Mouse (Mus musculus): ENCODE measurements around the gene C1ql1. TPM values are rescaled to one million over a fixed set of nuclear protein-coding genes. Genes with fewer than 3 reads are reported as not detected.

The C1ql1 gene
- polyA plus RNA-seq (2017; shearing (Covaris generic)): not detected

DNA sequence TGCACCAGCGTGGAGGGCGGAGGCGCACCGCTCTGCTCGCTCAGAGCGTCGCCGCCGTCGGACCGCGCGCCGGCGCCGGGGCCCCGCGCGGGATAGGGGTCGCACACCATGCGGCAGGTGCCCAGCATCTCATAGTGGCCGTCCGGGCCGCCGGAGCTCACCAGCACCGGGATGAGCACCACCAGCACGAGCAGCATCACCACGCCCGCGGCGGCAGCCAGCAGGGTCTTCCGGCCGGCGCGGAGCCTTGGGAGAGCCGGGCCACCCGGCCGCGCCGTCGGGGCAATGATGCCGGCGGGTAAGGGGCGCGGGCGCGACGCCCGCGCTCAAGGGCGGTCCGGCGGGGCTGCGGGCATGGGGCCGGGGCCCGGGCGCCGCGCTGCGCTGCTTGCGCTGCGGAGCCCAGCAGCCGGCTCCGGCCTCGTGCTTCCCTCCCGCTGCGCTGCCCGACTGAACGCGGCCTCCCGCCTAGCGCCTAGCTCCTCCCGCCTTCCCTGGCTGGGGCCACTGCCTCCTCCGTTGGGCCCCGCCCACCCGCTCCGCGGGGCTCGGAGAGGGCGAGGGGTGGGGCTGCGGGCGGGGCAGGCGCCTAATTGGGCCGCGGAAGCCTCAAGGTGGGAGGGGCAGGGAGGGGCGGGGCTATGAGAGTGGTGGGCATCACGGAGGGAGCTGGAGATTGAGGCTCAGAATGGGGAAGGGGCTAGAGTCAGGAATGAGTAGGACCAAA, at the start of gene C1ql1:
TSS of gene C1ql1 (minus strand) at position 424 of the 727 bp plus-strand sequence.

DNA sequence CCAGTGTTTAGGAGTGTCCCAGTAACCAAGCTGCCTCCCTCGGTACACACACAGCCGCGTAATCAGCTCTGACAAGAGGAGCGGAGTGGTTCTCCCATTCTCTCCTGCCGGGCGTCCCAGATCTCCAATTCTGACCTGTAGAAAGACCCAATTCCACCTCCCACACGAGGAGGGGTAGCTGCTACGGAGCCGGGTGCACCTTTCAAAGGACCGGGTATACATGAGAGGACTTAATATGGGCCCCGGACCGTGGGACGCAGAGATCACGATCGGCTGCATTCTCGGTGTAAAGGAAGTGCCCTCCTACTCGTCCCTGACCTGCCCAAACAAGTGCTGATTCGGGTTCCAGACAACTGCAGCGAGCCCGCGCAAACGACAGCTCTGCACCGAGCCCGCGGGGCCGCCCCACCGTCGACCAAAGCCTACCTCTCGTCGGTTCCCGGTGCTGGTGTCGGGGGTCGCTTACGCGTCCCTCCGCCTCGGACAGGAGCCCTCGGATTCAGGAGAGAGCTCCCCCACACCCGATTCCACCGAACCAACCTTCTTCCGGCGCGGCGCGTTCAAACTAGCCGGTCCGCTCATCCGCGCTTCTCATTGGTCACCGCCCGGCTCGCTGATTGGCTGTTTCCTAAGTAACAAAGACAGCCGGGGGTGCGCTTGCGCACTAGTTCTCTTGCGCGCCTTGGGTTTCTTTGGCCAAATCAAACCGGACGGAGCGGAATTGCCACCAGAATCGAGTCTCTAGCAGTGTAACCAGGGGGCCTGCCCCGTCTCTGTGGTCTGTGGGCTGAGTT, 21.7 kb downstream of the C1ql1 start, which contains the start of gene Kif18b:
TSS of gene Kif18b (minus strand) at position 568 of the 794 bp plus-strand sequence.

DNA sequence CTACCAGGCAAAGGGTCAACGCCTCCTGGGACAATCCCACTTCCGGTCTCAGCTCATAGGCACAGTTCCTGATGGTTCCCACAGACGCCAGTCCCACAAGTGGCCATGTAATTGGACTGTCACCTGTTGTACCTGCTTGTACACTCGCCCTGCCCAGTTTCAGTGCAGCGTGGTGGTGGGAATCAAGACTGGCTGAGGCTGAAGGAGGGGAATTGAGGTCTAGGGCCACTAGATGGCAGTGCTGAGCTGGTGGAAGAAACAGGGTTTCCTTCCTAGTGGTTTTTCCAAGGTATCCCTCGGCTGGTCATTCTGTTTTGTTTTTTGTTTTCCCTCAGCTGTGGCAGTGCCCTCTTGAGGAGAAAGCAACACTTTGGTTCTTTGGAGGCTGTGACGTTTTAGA, 45.7 kb downstream of the C1ql1 start, which contains the start of gene Gfap:
TSS of gene Gfap (minus strand) at position 150 of the 400 bp plus-strand sequence.

Other genes with a start within 250 kb of the C1ql1 start
- 10 to 100 TPM; 27.5 to 30.7 TPM for gene Ccdc43, start 248.9 kb downstream of the C1ql1 start, polyA plus RNA-seq (2017; shearing (Covaris generic))
- gene Adam11, start 185.2 kb downstream of the C1ql1 start, polyA plus RNA-seq (2017; shearing (Covaris generic)): not detected
- under 1 TPM in 1 of 2 experiments, not detected in 1; 0.26 TPM for gene Gjc1, start 127.0 kb downstream of the C1ql1 start, polyA plus RNA-seq (2017; shearing (Covaris generic))
- not detected for gene Higd1b, start 110.8 kb downstream of the C1ql1 start, polyA plus RNA-seq (2017; shearing (Covaris generic))
- gene Eftud2, start 65.7 kb downstream of the C1ql1 start, polyA plus RNA-seq (2017; shearing (Covaris generic)): 100 to 1,000 TPM; 131 to 153 TPM
- not detected for gene Ccdc103, start 65.5 kb downstream of the C1ql1 start, polyA plus RNA-seq (2017; shearing (Covaris generic))
- gene Fam187a, start 61.5 kb downstream of the C1ql1 start, polyA plus RNA-seq (2017; shearing (Covaris generic)): not detected
- gene Gfap, start 45.8 kb downstream of the C1ql1 start, polyA plus RNA-seq (2017; shearing (Covaris generic)): not detected
- gene Kif18b, start 21.6 kb downstream of the C1ql1 start, polyA plus RNA-seq (2017; shearing (Covaris generic)): 1 to 10 TPM; 3.9 to 8.1 TPM
- 10 to 100 TPM; 64.6 to 71.5 TPM for gene Nmt1, start 81.5 kb upstream of the C1ql1 start, polyA plus RNA-seq (2017; shearing (Covaris generic))
- gene Dcakd, start 81.6 kb upstream of the C1ql1 start, polyA plus RNA-seq (2017; shearing (Covaris generic)): 10 to 100 TPM; 25.1 to 25.4 TPM
- under 1 TPM in 1 of 2 experiments, not detected in 1; 0.45 TPM for gene Plcd3, start 155.0 kb upstream of the C1ql1 start, polyA plus RNA-seq (2017; shearing (Covaris generic))
- gene Acbd4, start 155.0 kb upstream of the C1ql1 start, polyA plus RNA-seq (2017; shearing (Covaris generic)): 10 to 100 TPM; 41.4 to 49.3 TPM
- gene Hexim1, start 169.5 kb upstream of the C1ql1 start, polyA plus RNA-seq (2017; shearing (Covaris generic)): 1 to 10 TPM; 5.2 to 5.4 TPM
- 1 to 10 TPM; 2.9 to 6.0 TPM for gene Hexim2, start 185.7 kb upstream of the C1ql1 start, polyA plus RNA-seq (2017; shearing (Covaris generic))
- 100 to 1,000 TPM; 181 to 260 TPM for gene Fmnl1, start 224.4 kb upstream of the C1ql1 start, polyA plus RNA-seq (2017; shearing (Covaris generic))